Mouse (Mus musculus) bone marrow, adult 2 months (tissue): ENCODE results near the gene Slc6a12.

Experiments
- CTCF ChIP-seq: fragments of 200-500 bp; IDR thresholded peaks from 2 replicates; pipeline ENCODE4 v1.5.1; 2011; ENCODE audit warnings: low read length, control low read depth; ENCODE audit not compliant: control insufficient read depth, insufficient read depth
- POLR2A ChIP-seq: fragments of 200-500 bp; IDR thresholded peaks from 2 replicates; pipeline ENCODE4 v1.6.1; 2011; ENCODE audit warnings: low read depth, mild to moderate bottlenecking, control low read depth, low read length, borderline replicate concordance; ENCODE audit not compliant: control insufficient read depth

- TF ChIP-seq CTCF (no peak), POLR2A (no peak)
These were observed 69.9 kb downstream of the Slc6a12 start for GRCm38 (mm10) chr6:121412558-121413297.
